Mouse (Mus musculus) cerebellum, adult 2 months (tissue): ENCODE results near the gene Col7a1.

Source experiments
- CTCF ChIP-seq: fragments of 200-500 bp; IDR thresholded peaks from 2 replicates; pipeline ENCODE4 v1.5.1; 2011; ENCODE audit warnings: low read depth, mild to moderate bottlenecking, control low read depth, low read length, moderate library complexity, borderline replicate concordance; ENCODE audit not compliant: insufficient read depth
- POLR2A ChIP-seq: fragments of 200-500 bp; IDR thresholded peaks from 2 replicates; pipeline ENCODE4 v1.6.1; 2011; ENCODE audit warnings: low read length, control low read depth, borderline replicate concordance; ENCODE audit not compliant: insufficient read depth

DNA sequence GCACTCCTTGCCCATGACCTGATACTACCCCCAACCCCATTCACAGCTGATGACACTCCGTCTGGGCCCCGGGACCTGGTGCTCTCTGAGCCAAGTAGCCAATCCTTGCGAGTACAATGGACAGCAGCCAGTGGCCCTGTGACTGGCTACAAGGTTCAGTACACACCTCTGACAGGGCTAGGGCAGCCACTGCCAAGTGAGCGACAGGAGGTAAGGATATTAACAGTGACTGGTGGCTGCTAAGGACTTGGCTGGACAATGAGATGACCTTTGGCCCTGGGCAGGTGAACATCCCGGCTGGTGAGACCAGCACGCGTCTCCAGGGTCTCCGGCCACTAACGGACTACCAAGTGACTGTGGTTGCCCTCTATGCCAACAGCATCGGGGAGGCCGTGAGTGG lies 2.5 kb downstream of the Col7a1 start:
- TF ChIP-seq CTCF: no peak
- no peak for TF ChIP-seq POLR2A
